Mouse (Mus musculus) granulocyte monocyte progenitor cell, adult 5-6 weeks (primary cell): Measurements from ENCODE around the gene Lama4. TPM values are rescaled to one million over a fixed set of nuclear protein-coding genes. Genes with fewer than 3 reads are reported as not detected.

Experiments used
- ATAC-seq: replicated peaks from 2 replicates; pipeline ENCODE4 v1.8.0; 2016; ENCODE audit warnings: mild to moderate bottlenecking, moderate TSS enrichment, inconsistent platforms; ENCODE audit not compliant: poor library complexity, severe bottlenecking
- total RNA-seq, 2 experiments: library from RNA; stranded (forward) in 1 of 2; stranded (reverse) in 1 of 2; fragments of 200-712, 200-1000 nt in 1 of 2; fragments of >200 nt in 1 of 2; fragmentation: Nextera tagmentation in 1 of 2; gene quantifications; 2 replicates each; pipeline ENCODE4 v1.2.3; 2014 to 2017

Gene Lama4
- total RNA-seq (2014; fragmentation: Nextera tagmentation): not detected in 2 replicates
- total RNA-seq (2017): not detected in 2 replicates

- peak; percentile 63 for ATAC-seq
Observed at GRCm38 (mm10) chr10:38965075-38965781, at the start of gene Lama4. Gene Lama4 (plus strand): TSS chr10:38965515.

GRCm38 (mm10) chr10:38916027-38916617 is 49.2 kb upstream of the Lama4 start:
- peak; percentile 58; the same call in 1 of the 2 replicates for ATAC-seq

GRCm38 (mm10) chr10:38928940-38929697 is 36.2 kb upstream of the Lama4 start:
- peak; percentile 95 for ATAC-seq

- no peak for ATAC-seq
Observed at GRCm38 (mm10) chr10:38944701-38945100, 20.6 kb upstream of the Lama4 start.

GRCm38 (mm10) chr10:38961920-38962319 is 3.4 kb upstream of the Lama4 start:
- no peak for ATAC-seq

GRCm38 (mm10) chr10:38964719-38965074 is 618 bp upstream of the Lama4 start:
- ATAC-seq: no peak

- peak; percentile 51 for ATAC-seq
Observed at GRCm38 (mm10) chr10:38965857-38966256, 542 bp downstream of the Lama4 start.

- ATAC-seq: no peak
Observed at GRCm38 (mm10) chr10:38966646-38967045, 1.3 kb downstream of the Lama4 start.

GRCm38 (mm10) chr10:38968326-38969072 is 3.2 kb downstream of the Lama4 start:
- no peak for ATAC-seq

GRCm38 (mm10) chr10:38969543-38969942 is 4.2 kb downstream of the Lama4 start:
- ATAC-seq: no peak

- no peak for ATAC-seq
Observed at GRCm38 (mm10) chr10:38969975-38970374, 4.7 kb downstream of the Lama4 start.

GRCm38 (mm10) chr10:38972221-38972946 is 7.1 kb downstream of the Lama4 start:
- no peak for ATAC-seq

- ATAC-seq: no peak
Observed at GRCm38 (mm10) chr10:38973016-38973415, 7.7 kb downstream of the Lama4 start.

- no peak for ATAC-seq
Observed at GRCm38 (mm10) chr10:38978195-38978594, 12.9 kb downstream of the Lama4 start.

GRCm38 (mm10) chr10:38979699-38980098 is 14.4 kb downstream of the Lama4 start:
- ATAC-seq: no peak

GRCm38 (mm10) chr10:38980980-38981379 is 15.7 kb downstream of the Lama4 start:
- no peak for ATAC-seq

GRCm38 (mm10) chr10:38984358-38985075 is 19.2 kb downstream of the Lama4 start:
- no peak for ATAC-seq

- ATAC-seq: no peak
Observed at GRCm38 (mm10) chr10:38986053-38986452, 20.7 kb downstream of the Lama4 start.

- ATAC-seq: no peak
Observed at GRCm38 (mm10) chr10:38992827-38993226, 27.5 kb downstream of the Lama4 start.
